Mouse (Mus musculus): ENCODE measurements around the gene Ktn1.

Ktn1 gene

DNA sequence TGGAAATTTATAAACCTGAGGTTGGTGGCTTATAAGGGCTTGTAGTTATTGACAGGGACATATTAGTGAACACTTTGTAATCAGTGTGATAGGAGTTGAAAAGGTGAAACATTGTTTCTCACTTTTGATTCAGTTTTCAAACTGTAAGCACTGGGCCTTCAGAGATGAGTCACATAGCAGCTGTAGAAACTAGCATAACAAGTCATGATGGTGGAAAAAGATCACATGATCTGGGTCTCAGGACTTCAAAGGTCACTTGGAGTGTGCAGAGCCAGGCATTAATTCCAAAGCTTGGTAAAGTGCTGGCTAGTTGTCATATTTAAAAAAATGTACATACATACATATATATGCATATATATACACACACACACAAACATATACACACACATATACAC is 16.2 kb downstream of the Ktn1 start:
- DNase-seq (ENCODE audit: low read depth, low spot score), result no peak

DNA sequence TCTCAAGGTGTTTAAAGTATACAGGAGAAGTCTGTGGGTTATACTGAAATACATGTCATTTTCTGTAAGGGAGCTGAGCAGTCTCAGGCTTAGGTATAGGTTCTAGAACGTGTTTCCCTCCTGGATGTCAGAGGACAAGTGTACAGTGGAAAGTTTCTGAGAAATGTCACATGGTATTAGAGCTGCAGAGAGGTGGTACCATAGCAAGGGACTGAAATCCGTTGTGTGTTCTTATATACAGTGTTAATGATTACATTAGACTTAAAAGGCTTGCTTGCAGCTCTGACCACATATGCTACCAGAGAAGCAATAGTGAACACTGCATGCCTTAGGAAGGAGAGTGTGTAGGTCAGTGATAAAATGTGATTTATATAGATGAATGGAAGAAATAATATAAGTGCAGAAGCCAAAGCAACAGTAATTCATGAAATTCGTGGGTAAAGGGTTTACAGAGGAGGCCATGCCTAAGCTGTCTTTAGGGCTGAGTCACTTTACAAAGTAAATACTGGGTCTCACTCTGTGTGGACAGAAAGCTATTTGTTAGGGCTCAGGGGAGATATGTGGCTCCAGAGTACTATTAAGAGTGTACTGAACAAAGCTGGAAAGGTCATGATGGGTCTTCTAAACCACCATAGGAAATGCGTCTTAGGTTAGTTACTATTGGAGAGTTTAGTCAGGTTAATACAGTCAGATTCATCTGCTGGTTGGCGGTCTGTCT is 17.0 kb downstream of the Ktn1 start:
- no peak for DNase-seq (ENCODE audit: low read depth, low spot score)

DNA sequence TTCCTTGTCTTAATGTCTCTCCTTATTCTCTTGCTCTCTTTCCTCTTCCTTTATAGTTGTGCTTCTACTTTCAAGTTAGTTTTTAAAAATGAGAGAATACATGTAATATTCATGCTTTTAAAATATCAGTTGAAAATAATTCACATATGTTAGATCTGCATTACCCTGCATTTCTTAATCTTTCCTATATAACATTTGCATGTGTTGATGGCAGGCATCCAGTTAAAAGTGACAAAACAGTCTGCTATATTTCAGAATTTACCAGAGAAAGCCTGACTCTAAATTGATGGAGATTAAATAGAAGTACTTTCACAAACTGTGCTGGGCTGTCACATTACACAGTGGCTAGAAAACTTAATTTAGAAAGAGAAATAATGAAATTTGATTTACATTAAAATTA is 19.8 kb downstream of the Ktn1 start:
- no peak for DNase-seq (ENCODE audit: low read depth, low spot score)

DNA sequence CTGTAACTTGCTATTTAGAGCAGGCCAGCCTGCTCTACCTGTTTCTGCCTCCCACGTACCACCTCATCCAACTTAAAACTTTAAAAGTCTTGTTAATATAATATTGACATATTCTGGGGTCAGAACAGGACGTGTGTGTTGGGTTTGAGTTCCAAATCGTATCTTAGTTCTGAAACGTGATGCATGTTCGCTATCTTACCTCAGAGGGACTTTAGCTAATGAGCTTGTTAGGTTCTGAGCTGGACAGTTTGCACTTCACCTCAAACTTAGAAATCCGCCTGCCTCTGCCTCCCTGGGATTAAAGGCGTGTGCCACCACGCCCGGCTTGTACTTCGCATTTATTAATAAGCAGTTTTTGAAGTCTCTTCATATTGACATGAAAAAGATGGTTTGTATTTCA is 34.6 kb downstream of the Ktn1 start:
- no peak for DNase-seq (ENCODE audit: low read depth, low spot score)

DNA sequence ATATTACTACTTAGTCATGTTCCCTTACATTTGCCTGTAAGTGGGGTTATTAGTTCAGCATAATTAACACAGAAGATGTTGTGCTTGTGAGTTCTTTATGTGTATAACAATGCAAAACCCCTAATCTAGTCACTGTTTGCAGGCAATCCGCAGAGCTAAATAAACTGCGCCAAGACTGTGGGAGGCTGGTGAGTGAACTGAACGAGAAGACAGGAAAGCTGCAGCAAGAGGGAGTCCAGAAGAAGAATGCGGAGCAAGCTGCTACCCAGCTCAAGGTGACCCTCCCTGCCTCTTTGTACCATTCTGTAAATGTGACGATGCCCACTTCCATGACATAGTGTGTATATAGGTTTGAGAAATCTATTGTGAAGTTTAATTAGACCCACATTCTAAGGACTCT is 36.3 kb downstream of the Ktn1 start:
- DNase-seq (ENCODE audit: low read depth, low spot score), result no peak

DNA sequence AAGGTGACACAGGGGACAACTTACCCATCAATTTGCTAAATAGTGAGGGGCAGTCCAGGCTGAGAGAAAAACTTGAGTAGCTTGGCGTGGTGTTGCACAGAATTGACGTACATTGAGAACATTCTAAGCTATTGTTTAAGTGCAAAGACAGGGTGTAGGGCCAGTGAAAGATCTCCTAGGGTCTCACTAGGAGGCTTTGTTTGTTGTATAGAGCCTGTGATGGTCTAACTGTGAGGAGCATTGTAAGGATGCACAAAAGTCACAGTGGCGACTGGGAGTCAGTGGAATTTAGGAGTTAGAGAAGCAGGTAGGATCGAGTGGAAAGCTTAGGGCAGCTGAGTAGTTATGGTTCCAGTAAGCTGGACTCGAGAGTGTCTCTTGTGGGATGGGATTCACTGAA is 50.9 kb downstream of the Ktn1 start:
- no peak for DNase-seq (ENCODE audit: low read depth, low spot score)

DNA sequence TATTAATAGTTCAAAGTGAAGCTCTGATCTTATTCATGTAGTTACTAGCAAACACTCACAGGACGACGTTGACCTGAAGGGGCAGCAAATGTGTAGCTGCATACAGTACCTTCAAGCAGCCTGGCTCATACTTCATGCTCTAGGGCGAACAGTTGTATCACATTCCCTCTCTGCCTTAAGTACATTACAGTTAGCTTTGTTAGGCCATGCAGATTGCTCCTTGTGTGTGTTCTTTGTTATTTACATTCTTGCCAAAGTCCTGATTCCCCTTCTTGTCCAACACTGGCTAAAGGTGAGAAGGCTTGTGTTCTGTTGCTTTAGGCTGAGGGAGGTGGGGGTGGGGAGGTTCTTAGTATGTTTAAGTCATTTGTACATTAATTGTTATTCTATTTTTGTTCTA is 61.3 kb downstream of the Ktn1 start:
- no peak for DNase-seq (ENCODE audit: low read depth, low spot score)

DNA sequence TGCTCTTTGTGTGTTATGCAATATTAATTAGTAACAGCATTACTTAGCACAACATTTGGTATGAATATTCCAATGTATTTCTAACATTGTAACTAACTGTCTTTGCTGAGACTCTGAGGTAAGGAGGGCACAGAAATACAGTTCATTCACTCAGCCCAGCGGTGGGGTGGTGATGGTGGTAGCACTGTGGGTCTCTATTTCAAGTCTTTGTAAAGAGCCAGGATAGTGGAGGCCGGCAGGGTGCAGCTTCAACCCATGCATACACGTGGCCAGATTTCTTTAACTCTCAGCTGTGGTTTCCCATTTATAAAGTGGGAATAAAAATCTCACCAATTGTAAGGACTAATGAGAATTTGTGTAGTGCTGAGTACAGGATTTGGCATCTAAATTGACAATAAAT is 67.5 kb downstream of the Ktn1 start:
- no peak for DNase-seq (ENCODE audit: low read depth, low spot score)

DNA sequence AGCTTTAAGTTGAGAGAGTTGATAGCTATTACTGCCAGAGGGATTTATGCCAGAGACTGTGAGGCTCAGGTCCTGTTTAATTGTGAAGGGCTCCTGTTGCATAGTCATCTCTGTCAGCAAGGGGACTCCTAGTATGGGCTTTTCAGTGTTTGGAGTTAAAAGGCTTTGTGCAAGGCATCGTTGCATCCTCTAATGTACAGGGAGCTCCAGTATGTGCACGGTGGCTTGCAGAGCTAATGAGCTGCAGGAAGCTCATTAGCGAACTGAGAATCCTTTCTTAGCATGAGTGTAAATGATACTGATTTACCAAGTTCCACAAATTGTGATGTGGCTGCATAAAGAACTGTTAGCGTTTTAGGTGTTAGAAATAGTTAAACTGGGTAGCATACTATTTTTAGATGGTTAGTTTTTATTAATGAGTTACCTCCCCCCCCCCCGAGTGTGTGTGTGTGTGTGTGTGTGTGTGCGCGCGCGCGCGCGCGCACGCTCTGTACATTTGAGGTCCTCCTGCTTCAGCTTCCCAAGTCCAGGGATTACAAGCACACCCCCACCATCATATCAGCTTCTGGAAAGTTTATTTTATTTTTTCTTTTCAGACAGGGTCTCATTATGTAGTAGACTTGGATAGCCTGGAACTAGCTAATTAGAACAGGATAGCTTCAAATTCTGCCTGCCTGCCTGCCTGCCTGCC is 69.8 kb downstream of the Ktn1 start:
- no peak for DNase-seq (ENCODE audit: low read depth, low spot score)

DNA sequence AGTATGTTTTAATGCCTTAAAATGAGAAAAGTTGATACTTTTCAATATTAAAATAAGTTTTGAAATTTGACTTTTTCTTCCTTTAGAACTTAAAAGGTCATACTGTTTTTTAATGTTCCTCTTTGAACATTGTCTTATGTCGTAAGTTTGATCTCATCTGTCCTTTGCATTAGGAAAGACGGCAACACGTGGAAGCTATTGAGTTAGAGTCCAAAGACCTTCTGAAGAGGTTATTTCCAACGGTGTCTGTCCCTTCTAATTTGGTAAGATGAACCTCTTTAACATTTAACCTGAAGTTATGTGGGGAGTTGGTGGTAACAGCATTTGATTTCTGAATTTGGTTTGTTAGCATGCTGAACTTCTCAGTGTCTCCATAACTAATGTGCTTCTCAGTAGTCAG is 71.8 kb downstream of the Ktn1 start:
- no peak for DNase-seq (ENCODE audit: low read depth, low spot score)

DNA sequence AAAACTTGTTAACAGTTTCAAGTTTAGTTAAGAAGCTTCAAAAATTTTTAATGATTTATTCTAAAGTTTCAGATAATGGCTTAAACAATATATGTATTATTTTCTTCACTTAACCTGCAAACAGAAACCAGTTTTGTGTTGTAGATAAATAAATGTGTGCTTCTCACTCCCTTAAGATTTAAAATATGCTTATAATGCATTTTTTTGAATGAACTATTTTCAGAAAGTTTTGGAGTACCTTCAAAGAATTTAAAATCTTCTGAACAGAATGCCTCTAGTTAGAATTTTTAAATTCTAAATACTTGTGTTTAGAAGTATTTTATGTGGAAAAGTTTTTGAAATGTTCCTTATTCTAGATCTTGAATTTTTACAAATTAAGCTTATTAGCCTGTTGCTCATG is 74.8 kb downstream of the Ktn1 start:
- DNase-seq (ENCODE audit: low read depth, low spot score), result no peak

DNA sequence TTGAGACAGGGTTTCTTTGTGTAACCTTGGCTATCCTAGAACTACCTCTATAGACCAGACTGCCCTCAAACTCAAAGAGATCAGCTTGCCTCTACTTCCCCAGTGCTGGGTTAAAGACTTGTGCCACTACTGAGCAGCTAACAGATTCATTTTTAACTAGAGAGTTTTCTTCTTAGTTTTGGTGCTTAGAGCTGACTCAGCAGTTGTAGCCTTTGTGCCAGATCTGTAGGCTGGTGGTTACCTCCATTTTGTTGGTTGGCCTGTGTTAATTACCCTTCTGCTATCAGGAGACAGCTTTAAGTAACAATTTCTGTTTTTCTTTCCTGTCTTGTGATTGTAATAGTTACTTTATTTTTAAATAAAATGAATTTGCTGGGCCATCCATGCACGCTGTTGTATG is 80.3 kb downstream of the Ktn1 start:
- no peak for DNase-seq (ENCODE audit: low read depth, low spot score)

DNA sequence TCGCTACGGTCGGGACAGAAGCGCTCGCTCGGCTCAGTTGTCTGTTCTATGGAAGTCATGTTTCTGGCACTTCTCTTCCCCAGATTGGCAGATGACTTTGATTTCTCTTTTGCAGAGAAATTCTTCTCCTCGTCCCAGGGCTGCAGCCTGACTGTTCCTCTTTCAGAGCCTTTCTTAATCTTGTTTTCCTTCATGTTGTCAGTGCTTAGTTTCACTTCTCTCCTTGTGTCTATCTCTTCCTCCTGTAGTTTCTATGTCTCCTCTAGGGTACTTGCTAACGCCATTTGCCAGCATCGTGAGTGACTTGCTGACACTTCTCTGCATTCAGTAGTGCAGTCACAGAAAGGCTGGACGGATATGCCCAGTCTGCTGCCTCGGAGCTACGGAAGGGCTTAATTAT is 87.1 kb downstream of the Ktn1 start:
- DNase-seq (ENCODE audit: low read depth, low spot score), result no peak

DNA sequence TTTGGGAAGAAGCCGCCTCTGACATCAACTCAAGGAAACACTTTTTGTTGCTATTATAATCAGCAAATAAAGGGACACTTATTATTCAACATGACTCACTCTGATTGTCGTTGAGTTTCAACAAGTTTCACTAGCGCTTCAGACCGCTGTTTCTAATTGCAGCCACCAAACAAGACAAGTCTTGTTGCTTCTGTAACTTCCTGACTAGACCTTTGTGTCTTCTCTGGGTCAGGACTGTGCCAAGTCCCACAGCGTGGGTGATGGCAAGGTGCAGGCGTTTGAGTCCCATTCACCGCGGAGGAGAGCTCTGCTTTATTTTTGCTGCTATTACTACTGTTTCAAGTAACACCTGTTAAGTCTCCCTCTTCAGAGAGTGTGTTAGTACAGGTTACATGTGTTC is 88.2 kb downstream of the Ktn1 start:
- no peak for DNase-seq (ENCODE audit: low read depth, low spot score)

DNA sequence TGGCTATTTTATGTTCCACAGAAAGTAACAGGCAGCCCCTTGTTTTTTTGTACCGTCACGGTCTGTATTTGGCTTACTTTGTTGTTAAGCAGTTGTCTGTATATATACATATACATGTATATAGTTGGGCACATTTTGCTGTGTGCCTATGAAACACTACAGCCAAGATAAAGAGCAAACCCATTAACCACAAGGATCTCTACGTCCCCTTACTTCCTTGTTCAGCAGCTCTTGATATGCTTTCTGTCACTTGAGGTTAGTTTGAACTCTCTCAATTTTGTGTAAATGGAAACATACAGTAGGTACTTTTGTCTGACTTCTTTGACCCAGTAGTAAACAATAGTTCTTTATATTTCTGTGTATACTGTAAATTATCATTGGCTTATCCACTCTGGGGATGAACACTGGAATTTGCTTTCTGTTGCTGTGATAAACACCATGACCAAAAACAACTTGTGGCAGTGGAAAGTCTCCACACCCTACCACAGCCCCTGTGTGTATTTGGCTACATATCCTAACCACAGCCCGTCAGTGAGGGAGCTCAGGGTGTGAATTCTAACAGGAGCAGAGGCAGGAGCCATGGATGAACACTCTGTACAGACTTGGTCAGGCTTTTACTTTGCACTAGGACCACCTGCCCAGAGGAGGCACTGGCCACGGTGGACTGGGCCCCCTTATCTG is 92.2 kb downstream of the Ktn1 start:
- DNase-seq (ENCODE audit: low read depth, low spot score), result no peak

DNA sequence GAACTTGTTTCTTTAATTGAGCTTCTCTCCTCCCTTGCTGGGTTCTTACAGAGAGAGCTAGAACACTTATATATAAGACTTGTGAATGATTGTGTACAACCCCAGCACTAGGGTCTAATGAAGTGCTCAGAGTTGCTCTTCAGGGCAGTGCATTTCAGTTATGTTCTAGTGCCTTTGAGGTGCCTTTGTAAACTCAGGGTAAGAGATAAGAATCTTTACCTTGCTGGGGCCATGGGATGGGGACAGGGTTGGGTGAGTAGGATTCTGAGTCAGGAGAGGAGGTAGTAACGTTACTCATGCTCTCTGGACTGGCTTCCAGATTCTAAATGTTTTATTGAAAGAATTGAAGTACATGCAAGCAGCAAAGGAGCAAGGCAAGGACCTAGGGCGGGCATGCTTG is 92.8 kb downstream of the Ktn1 start:
- no peak for DNase-seq (ENCODE audit: low read depth, low spot score)

DNA sequence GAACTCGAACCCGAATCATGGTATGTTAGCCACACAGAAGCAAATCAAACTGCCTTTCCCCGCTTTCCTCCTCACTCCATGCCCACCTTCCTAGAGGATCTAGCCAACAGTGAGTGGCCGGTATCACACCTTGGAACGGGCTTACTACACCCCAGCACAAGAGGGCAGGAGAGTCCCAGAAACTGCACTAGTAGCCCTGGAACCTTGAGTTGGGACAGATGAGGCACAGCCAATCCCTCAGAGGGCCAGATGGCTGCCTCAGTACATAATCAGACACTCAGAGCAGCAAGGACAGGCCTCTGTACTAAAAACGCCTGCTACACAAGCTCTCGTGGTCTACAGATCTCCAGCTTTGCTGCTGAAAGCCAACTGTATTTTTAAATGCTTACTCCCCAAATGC is 94.4 kb downstream of the Ktn1 start:
- no peak for DNase-seq (ENCODE audit: low read depth, low spot score)

DNA sequence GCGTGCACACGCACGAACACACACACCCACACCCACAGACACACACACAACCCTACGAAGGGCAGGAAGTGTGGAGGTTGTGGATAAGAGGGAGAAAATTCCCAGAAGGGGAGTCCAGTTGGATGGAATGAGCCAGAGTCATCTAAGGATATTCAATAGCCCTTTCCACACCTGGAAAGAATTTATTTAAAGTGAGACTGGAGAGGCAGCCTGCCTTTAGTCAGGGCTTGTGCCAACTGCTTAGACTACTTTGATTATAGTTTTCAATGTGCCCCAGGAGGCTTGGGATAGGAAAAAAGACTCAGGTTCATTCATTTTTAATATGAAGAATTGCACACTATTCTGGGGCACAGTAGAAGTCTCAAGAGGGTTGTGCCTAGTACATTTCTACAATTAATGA is 96.8 kb downstream of the Ktn1 start:
- DNase-seq (ENCODE audit: low read depth, low spot score), result no peak

DNA sequence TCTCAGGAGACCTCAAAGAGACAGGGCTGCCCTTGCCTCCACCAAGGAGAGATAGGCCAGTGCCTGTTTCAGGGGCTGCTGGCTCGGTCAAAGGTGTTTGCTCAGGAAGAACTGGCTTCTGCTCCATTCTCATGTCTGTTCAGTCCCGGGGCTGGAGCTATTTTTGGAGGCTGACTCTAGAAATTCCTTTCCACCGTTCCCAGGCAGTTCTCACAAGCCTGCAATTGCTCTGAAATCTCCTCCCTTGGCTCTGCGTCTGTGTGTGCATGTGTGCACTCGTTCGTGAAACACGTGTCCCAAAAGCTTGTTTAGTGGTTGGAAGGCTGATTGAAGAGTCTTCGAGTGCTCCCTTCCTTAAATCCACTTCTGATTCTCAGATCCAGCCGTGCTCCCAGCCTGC is 99.3 kb downstream of the Ktn1 start:
- no peak for DNase-seq (ENCODE audit: low read depth, low spot score)

DNA sequence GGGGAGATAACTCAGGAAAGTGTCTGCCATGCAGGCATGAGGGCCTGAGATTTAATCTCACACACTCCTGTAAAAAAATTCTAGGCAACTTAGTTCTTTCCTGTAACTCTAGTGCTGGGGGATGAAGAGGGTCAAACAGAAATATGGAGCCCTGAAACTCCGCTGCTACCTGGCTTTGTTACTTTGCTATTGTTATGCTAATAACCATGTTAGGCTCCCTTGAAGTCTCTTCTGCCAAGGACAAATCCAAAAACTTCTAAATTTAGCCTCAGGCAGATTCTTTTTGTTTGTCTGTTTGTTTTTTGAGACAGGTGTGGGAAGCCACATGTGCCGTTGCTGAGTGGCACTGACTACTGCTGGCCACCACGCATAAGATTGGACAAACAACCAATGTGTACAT is 100.5 kb downstream of the Ktn1 start:
- no peak for DNase-seq (ENCODE audit: low read depth, low spot score)

DNA sequence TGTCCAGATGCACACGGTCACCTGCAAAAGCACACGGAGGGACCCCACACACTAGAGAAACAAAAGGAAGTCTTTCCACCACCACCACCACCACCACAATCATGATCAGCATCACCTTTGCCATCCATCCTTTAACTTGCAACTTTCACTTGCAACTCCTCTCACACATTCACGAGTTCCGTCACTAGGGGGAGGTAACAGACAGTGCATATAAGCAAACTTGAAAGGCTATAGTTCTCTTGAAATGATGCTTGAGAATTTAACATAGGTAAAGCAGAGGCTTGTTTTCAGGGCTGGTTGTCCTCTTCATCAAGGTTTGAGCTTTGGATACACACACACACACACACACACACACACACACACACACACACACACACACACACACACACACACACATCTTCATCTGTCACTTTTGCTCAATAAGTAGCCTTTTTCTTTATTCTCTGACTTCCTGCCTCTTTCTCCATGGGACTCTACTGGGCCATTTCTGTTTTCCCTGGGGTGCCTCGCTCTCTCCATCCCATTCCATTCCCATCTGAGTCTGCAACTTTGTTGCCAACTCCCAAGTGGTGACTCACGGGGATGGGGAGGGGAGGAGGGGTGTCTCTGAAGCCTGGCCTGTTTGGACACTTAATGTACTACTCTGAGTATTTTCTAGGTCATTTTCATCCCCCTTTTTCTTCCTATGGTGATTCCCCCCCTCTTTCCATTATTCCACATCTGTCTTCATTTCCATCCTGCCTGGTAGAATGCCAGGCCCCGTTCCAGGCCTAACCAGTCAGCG is 103.4 kb downstream of the Ktn1 start:
- peak; percentile 59 for DNase-seq (ENCODE audit: low read depth, low spot score)

DNA sequence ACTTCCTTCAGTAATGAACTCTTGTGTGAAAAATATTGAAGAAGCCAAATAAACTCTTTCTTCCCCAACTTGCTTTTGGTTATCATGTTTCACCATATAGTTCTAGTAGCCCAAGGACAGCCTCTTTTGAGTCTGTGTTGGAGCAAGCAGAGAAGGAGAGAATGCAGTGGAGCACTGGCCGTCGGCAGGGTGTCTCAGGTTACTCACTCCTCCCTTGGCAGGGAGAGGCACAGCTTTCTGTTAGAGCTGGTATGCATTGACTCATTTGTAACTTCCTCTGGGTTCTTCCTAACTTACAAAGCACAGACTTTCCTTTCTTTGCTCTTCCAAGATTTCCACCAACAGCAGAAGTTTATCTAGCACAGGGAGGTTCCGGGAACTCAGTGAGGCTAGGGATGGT is 105.3 kb downstream of the Ktn1 start:
- no peak for DNase-seq (ENCODE audit: low read depth, low spot score)

Data from retina, postnatal 7 days (tissue).